Mouse (Mus musculus) C2C12 (cell line): Measurements from ENCODE around the gene Mrtfb. TPM values are rescaled to one million over a fixed set of nuclear protein-coding genes. Genes with fewer than 3 reads are reported as not detected.

Experiments
- H3K27me3 ChIP-seq: one replicate; pipeline ENCODE4 v1.6.1; 2011; ENCODE audit not compliant: control insufficient read depth, insufficient read depth, insufficient read length
- H3K36me3 ChIP-seq: one replicate; pipeline ENCODE4 v1.6.1; 2011; ENCODE audit not compliant: control insufficient read depth, insufficient read depth
- H3K4me3 ChIP-seq: one replicate; pipeline ENCODE4 v1.5.1; 2011; ENCODE audit warnings: mild to moderate bottlenecking, control low read depth; ENCODE audit not compliant: poor library complexity, insufficient read depth, severe bottlenecking
- H3K79me2 ChIP-seq: one replicate; pipeline ENCODE4 v1.6.1; 2011; ENCODE audit not compliant: control insufficient read depth, insufficient read depth
- H3K79me3 ChIP-seq: one replicate; pipeline ENCODE4 v1.6.1; 2011; ENCODE audit warnings: low read depth, control low read depth
- H3ac ChIP-seq: one replicate; pipeline ENCODE3; 2011; ENCODE audit warnings: low read depth; ENCODE audit not compliant: control insufficient read depth, insufficient read length
- CEBPB ChIP-seq: IDR thresholded peaks from one replicate; pipeline ENCODE4 v1.6.1; 2011; ENCODE audit warnings: low read depth, mild to moderate bottlenecking, control low read depth, moderate library complexity
- CTCF ChIP-seq: IDR thresholded peaks from one replicate; pipeline ENCODE4 v1.5.1; 2011; ENCODE audit not compliant: control insufficient read depth, insufficient read depth, insufficient read length
- FOSL1 ChIP-seq: IDR thresholded peaks from one replicate; pipeline ENCODE4 v1.8.0; 2011; ENCODE audit warnings: mild to moderate bottlenecking, low read length; ENCODE audit not compliant: poor library complexity, insufficient read depth, severe bottlenecking
- MAX ChIP-seq: IDR thresholded peaks from one replicate; pipeline ENCODE4 v1.6.1; 2011; ENCODE audit warnings: mild to moderate bottlenecking, control low read depth
- MYOD1 ChIP-seq: IDR thresholded peaks from one replicate; pipeline ENCODE4 v1.6.1; 2011; ENCODE audit warnings: low read depth; ENCODE audit not compliant: control insufficient read depth, insufficient read length
- MYOG ChIP-seq: IDR thresholded peaks from one replicate; pipeline ENCODE4 v1.6.1; 2011; ENCODE audit not compliant: control insufficient read depth, insufficient read length; ENCODE audit errors: extremely low read depth
- USF1 ChIP-seq: IDR thresholded peaks from one replicate; pipeline ENCODE4 v1.6.1; 2011; ENCODE audit warnings: low read depth, mild to moderate bottlenecking, control low read depth, moderate library complexity
- polyA plus RNA-seq: library from polyadenylated mRNA; unstranded; fragments of >200 nt; fragmentation: generic; extraction: Trizol; gene quantifications from one replicate; pipeline ENCODE4 v1.2.1, GENCODE M21; 2012; ENCODE audit warnings: missing spikeins

Gene Mrtfb
- polyA plus RNA-seq, 1 experiment: 6.6 TPM

DNA sequence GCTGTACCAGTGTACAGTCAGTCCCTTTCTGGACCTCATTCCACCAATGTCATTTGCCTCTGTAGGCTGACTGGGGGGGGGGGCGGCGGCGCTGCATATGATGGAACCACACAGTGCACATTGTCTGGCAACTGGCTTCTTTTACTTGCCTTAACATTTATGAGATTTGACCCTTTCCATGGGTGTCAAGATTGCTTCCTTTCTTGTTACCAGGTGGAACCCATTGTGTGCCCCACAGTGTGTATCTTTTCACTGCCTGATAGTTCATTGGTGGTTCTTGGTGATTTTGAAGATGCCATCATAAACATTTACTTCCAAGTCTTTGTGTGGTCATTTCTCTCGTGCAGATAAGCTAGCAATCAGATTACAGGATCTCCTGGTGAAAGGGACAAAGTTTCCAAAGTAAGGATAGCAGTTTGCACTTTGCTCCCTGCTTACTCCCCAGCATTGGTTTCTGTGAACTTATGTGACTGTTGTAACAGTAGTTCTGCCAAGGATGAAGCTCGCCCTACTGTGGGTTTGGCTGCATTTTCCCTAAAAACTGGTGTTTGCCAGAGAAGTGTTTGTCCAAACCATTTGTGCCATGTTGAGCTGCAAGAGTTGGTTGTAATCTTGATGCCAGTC lies 56.9 kb downstream of the Mrtfb start:
- Histone ChIP-seq H3K36me3 (no peaks in the 10 kb centered on the region), H3ac (no peak overlapping the region), H3K79me3 (no peaks in the 10 kb centered on the region), H3K27me3 (no peaks in the 10 kb centered on the region), H3K79me2 (peaks cover 6% of the 10 kb centered on the region), H3K4me3 (no peak overlapping the region)
- TF ChIP-seq USF1 (no peak), CTCF (no peak), MYOG (no peak), CEBPB (no peak), FOSL1 (no peak), MYOD1 (no peak), MAX (no peak)

DNA sequence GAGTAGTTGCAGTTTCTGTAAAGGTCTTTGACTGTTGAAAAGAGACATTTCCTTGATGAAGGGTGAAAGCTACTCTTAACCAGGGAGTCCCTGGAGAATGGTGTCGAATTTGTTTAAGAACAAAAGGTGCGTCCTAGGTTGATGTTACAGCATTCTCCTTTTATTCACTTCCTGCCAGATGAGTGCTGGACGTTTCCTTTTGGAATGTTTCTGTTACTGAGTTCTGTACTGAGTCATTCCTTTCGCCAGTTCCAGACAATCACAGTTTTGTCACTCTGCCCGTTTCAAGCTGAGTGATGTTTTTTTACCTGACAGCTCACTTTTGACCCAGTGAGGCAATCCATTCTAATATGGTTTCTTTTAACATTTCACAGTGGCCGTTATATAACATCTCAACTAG lies 67.5 kb downstream of the Mrtfb start:
- no peak overlapping the region for H3ac ChIP-seq
- H3K36me3 ChIP-seq: peaks cover 14% of the 10 kb centered on the region
- H3K79me3 ChIP-seq: no peaks in the 10 kb centered on the region
- no peak for TF ChIP-seq CTCF
- TF ChIP-seq MAX: no peak
- no peak for TF ChIP-seq CEBPB
- no peaks in the 10 kb centered on the region for H3K27me3 ChIP-seq
- no peaks in the 10 kb centered on the region for H3K79me2 ChIP-seq
- no peak overlapping the region for H3K4me3 ChIP-seq

DNA sequence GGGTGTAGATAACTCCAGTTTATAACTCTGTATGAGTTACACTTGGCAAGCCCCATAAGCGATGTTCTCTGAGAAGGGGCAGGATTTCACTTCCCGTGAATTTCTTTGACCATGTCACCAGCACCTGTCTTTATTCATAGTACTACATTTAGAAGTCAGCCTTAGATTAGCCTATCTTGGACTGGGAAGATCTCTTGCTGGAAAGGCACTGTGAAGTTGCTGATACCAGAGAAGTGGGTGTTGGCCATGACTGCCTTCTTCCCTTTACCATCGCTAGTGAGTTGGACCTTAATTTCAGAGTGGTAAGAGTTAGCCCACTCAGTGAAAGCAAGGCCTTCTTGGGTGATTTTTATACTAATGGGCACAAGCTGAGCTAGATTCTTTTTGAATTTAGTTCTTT lies 70.3 kb downstream of the Mrtfb start:
- H3K36me3 ChIP-seq: peaks cover 19% of the 10 kb centered on the region
- TF ChIP-seq FOSL1 (no peak), MAX (no peak), CTCF (no peak), MYOD1 (no peak), USF1 (no peak), CEBPB (no peak), MYOG (no peak)
- no peak overlapping the region for H3ac ChIP-seq
- no peaks in the 10 kb centered on the region for H3K27me3 ChIP-seq
- H3K79me2 ChIP-seq: no peaks in the 10 kb centered on the region
- no peaks in the 10 kb centered on the region for H3K79me3 ChIP-seq
- H3K4me3 ChIP-seq: no peak overlapping the region

GRCm38 (mm10) chr16:13328646-13329045 lies 72.4 kb downstream of the Mrtfb start:
- Histone ChIP-seq H3K79me3 (no peaks in the 10 kb centered on the region), H3K4me3 (no peak overlapping the region), H3K27me3 (no peaks in the 10 kb centered on the region), H3K79me2 (no peaks in the 10 kb centered on the region), H3K36me3 (peaks cover 19% of the 10 kb centered on the region), H3ac (no peak overlapping the region)
- TF ChIP-seq USF1 (no peak), MAX (no peak), FOSL1 (no peak), MYOD1 (no peak), CEBPB (no peak), CTCF (no peak), MYOG (no peak)

- no peaks in the 10 kb centered on the region for H3K79me3 ChIP-seq
- TF ChIP-seq FOSL1: no peak
- TF ChIP-seq CTCF: no peak
- TF ChIP-seq CEBPB: no peak
- TF ChIP-seq USF1: no peak
- no peak for TF ChIP-seq MYOG
- TF ChIP-seq MYOD1: no peak
- TF ChIP-seq MAX: no peak
- H3K36me3 ChIP-seq: peaks cover 19% of the 10 kb centered on the region
- no peak overlapping the region for H3ac ChIP-seq
- no peaks in the 10 kb centered on the region for H3K79me2 ChIP-seq
- H3K27me3 ChIP-seq: no peaks in the 10 kb centered on the region
- H3K4me3 ChIP-seq: no peak overlapping the region
Observed at GRCm38 (mm10) chr16:13329640-13330039, 73.4 kb downstream of the Mrtfb start.

DNA sequence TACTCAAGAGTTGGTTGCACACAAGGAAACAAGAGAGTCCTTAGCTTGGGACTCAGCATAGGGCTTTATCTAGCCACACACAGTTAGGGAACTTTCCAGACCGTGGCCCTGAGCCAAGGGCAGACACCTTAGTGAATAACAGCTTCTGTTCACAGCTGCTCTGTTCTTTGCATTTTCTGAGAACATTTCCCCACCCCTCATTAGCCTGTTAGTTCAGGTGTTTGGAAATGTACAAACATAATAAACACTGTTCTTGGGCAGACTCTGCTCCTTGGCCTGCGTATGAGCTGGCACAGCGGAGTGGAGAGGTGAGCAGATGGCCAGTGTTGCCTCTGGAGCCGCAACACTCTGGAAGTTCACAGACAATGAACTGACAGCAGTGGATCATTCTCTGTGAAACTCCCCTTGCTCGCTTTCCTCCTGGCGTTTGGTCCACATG lies 74.0 kb downstream of the Mrtfb start:
- no peak for TF ChIP-seq MYOG
- TF ChIP-seq MAX: no peak
- no peak for TF ChIP-seq CTCF
- TF ChIP-seq CEBPB: no peak
- no peak for TF ChIP-seq MYOD1
- TF ChIP-seq FOSL1: no peak
- H3K4me3 ChIP-seq: no peak overlapping the region
- no peak overlapping the region for H3ac ChIP-seq
- H3K36me3 ChIP-seq: peaks cover 19% of the 10 kb centered on the region
- no peaks in the 10 kb centered on the region for H3K27me3 ChIP-seq
- no peaks in the 10 kb centered on the region for H3K79me3 ChIP-seq
- no peaks in the 10 kb centered on the region for H3K79me2 ChIP-seq
